Mouse (Mus musculus) erythroblast, embryonic 14.5 days (primary cell): ENCODE data around the gene Safb2.

Source experiments
- GATA1 ChIP-seq: IDR thresholded peaks from 2 replicates; pipeline ENCODE4 v1.6.1; 2012; ENCODE audit warnings: low read length, inconsistent platforms, mixed read lengths
- TAL1 ChIP-seq: IDR thresholded peaks from 3 replicates; pipeline ENCODE4 v1.6.1; 2012; ENCODE audit warnings: low read length, inconsistent platforms, mixed read lengths

DNA sequence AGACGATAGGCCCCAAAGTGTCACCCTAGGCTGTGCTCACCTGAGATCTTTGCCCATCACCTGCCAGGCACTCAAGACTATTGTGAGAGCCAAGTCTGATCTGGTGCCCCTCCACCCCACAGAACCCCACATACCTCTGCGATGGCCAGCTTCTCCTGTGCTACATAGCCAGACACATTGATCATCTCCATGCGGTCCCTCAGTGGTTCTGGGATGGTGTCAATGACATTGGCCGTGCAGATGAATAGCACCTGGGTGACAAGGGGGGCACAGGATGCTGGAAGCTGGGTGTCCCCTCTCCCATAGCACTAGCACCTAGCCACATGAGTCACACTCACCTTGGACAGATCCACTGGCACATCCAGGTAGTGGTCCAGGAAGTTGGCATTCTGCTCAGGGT is 31.4 kb upstream of the Safb2 start:
- TF ChIP-seq TAL1 (no peak), GATA1 (no peak)
